Mouse (Mus musculus): ENCODE results near the gene Prrg2. TPM values are rescaled to one million over a fixed set of nuclear protein-coding genes. Genes with fewer than 3 reads are reported as not detected.
"Not testable (repeated sequence)": the region's sequence is repeated elsewhere in the genome, so short reads cannot be mapped to it uniquely, and the experiment has no call there.

The Prrg2 gene
- polyA plus RNA-seq, 1 experiment from 2014 or later = 29.5 TPM

- ATAC-seq = peak; percentile 55; the same call in 1 of the 2 replicates
- WGBS = 66% methylated on average over 7 of the region's 7 CpGs
- Histone ChIP-seq H3K4me1 (replicated peaks) (no peaks in the 10 kb centered on the region), H3K9ac (no peak overlapping the region), H3K36me3 (peaks cover 72% of the 10 kb centered on the region), H3K27me3 (replicated peaks) (no peaks in the 10 kb centered on the region), H3K9me3 (no peaks in the 10 kb centered on the region), H3K4me2 (replicated peaks) (no peak overlapping the region), H3K27ac (no peak overlapping the region), H3K4me3 (replicated peaks) (no peak overlapping the region)
Observed at GRCm38 (mm10) chr7:45037720-45038361, 24.6 kb downstream of the Prrg2 start.

DNA sequence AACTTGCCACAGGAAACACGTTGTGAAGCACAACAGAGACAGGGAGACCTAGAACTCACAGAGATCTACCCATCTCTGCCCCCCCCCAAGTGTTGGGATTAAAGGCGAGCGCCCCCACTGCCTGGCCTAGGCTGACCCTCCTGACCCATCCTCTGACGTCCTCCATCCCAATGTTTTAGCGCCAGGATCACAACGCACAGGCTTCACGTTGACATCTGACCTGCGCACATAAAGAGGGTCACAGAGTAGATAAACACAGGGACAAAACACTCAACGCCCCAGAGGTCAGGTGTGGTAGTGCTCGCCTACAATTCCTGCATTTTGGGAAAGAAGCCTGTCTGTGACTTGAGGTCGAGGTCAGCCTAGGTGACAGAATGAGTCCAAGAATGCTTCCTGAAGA lies 25.8 kb downstream of the Prrg2 start:
- ATAC-seq = no peak
- Histone ChIP-seq H3K27me3 (replicated peaks) (no peaks in the 10 kb centered on the region), H3K4me2 (replicated peaks) (no peak overlapping the region), H3K9ac (no peak overlapping the region), H3K9me3 (no peaks in the 10 kb centered on the region), H3K36me3 (peaks cover 67% of the 10 kb centered on the region), H3K27ac (no peak overlapping the region), H3K4me3 (replicated peaks) (no peak overlapping the region), H3K4me1 (replicated peaks) (no peaks in the 10 kb centered on the region)
- WGBS = 80% methylated on average over 11 of the region's 11 CpGs

DNA sequence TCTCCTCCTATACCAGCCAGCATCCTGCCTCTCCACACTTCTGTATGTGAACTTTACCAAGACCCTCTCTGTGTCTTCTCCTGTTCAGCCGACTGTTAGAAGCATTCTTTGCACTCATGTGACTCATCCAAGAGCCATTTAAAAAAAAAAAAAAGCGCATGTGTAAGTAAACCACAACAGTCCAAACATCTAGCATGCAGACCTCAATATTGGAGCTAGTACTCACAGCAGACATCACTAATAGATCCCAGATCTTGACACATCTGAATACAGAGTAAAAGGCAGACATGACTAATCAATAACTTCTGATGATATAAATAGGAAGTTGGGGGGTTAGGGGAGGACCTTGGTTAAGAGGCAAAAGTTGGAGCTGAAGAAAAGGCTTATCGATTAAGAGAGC lies 26.8 kb downstream of the Prrg2 start:
- Histone ChIP-seq H3K36me3 (peaks cover 64% of the 10 kb centered on the region), H3K4me1 (replicated peaks) (no peaks in the 10 kb centered on the region), H3K27ac (no peak overlapping the region), H3K27me3 (replicated peaks) (no peaks in the 10 kb centered on the region), H3K9me3 (no peaks in the 10 kb centered on the region), H3K9ac (no peak overlapping the region), H3K4me3 (replicated peaks) (no peak overlapping the region), H3K4me2 (replicated peaks) (no peak overlapping the region)
- ATAC-seq = no peak
- 83% methylated on average over 3 of the region's 3 CpGs for WGBS

DNA sequence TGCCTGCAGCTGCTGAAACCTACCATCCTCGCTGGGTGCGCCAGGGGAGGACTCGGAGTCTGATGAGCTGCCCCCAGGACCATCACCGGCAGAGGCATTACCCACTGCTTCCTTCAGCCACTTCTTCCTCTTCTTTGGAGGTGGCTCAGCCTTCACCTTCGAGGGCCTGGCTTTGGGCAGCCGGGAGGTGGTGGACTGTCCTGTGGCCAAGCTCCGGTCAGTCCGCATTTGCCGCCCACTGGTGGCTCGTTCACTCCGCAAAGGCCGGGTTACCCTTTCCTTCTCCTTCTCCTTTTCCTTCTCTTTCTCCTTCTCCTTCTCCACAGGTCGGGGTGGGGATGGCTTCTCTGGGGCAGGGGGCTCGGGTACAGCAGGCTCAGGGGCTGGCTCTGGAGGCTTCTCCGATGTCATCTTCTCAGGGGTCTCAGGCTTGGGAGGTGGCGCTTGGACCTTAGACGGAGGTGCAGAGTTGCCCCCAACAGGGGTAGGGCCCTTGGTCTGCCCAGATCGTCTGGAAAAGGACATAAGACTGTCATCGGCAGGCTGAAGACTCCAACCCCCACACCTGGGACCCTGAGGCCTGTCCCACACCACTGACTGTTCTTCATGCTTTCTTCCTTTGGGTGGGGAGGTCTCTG lies 28.6 kb downstream of the Prrg2 start:
- WGBS = 92% methylated on average over 19 of the region's 19 CpGs
- H3K36me3 ChIP-seq = peaks cover 61% of the 10 kb centered on the region
- no peak overlapping the region for H3K4me2 ChIP-seq (replicated peaks)

GRCm38 (mm10) chr7:45030857-45031256 lies 31.6 kb downstream of the Prrg2 start:
- no peak overlapping the region for H3K4me2 ChIP-seq (replicated peaks)
- 96% methylated on average over 8 of the region's 8 CpGs for WGBS
- peaks cover 62% of the 10 kb centered on the region for H3K36me3 ChIP-seq
- no peak for ATAC-seq
- H3K9me3 ChIP-seq = no peaks in the 10 kb centered on the region
- no peak overlapping the region for H3K4me3 ChIP-seq (replicated peaks)
- no peak overlapping the region for H3K9ac ChIP-seq
- no peaks in the 10 kb centered on the region for H3K27me3 ChIP-seq (replicated peaks)
- no peak overlapping the region for H3K27ac ChIP-seq
- H3K4me1 ChIP-seq (replicated peaks) = no peaks in the 10 kb centered on the region

More for the DNA sequence above, 28.6 kb downstream of the Prrg2 start:
- H3K4me3 ChIP-seq (replicated peaks) = no peak overlapping the region
- H3K27me3 ChIP-seq (replicated peaks) = no peaks in the 10 kb centered on the region
- no peaks in the 10 kb centered on the region for H3K4me1 ChIP-seq (replicated peaks)
- no peak overlapping the region for H3K9ac ChIP-seq
- no peak for ATAC-seq
- no peak overlapping the region for H3K27ac ChIP-seq
- no peaks in the 10 kb centered on the region for H3K9me3 ChIP-seq

DNA sequence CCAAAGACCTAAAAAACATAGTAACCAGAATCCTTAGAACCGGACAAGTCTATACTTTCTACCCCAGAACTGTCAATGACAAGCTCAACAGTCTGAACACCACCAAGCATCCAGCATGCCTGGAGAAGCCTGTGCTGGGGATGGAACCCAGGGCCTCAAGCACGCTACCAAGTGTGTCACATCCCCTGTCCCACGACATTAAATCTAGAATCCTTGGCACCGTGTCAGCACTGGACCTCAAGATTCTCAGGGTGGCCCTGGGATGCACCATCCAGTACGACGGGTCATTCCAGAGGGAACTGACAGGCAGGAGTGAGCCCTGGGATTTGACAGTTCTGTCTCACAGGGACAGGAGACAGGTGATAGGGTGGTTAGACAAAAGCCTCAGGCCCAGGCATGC lies 32.5 kb downstream of the Prrg2 start:
- H3K4me2 ChIP-seq (replicated peaks) = no peak overlapping the region
- H3K4me1 ChIP-seq (replicated peaks) = no peaks in the 10 kb centered on the region
- no peaks in the 10 kb centered on the region for H3K27me3 ChIP-seq (replicated peaks)
- H3K9me3 ChIP-seq = no peaks in the 10 kb centered on the region
- no peak overlapping the region for H3K27ac ChIP-seq
- WGBS = 93% methylated on average over 6 of the region's 6 CpGs
- H3K36me3 ChIP-seq = peaks cover 58% of the 10 kb centered on the region
- H3K9ac ChIP-seq = no peak overlapping the region
- no peak overlapping the region for H3K4me3 ChIP-seq (replicated peaks)
- no peak for ATAC-seq

DNA sequence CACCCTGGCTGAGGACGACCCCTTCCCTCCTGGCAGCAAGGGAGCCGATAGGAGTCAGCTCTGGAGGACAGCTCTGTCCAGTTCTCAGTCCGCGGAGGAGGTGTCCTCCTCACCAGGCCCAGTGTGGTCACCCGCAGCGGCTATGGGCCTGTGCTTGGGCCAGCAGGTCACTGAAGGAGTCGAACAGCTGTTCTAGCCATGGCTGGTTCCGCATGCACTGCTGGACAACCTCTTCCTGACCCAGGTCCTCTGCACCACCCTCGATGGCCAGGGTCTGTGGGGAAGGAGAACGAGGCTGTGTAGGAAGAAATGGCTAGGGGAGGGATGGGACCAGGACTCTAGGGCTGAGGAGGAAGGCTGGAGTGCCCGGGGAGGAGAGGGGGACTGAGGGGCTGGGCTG lies 34.1 kb downstream of the Prrg2 start:
- Histone ChIP-seq H3K36me3 (peaks cover 41% of the 10 kb centered on the region), H3K4me3 (replicated peaks) (no peak overlapping the region), H3K4me2 (replicated peaks) (no peak overlapping the region), H3K27ac (no peak overlapping the region), H3K9ac (no peak overlapping the region), H3K9me3 (no peaks in the 10 kb centered on the region), H3K4me1 (replicated peaks) (0 out of 2 replicates have a peak, but pooled peaks cover 2% of the 10 kb centered on the region), H3K27me3 (replicated peaks) (no peaks in the 10 kb centered on the region)
- ATAC-seq = no peak
- 90% methylated on average over 11 of the region's 11 CpGs for WGBS

DNA sequence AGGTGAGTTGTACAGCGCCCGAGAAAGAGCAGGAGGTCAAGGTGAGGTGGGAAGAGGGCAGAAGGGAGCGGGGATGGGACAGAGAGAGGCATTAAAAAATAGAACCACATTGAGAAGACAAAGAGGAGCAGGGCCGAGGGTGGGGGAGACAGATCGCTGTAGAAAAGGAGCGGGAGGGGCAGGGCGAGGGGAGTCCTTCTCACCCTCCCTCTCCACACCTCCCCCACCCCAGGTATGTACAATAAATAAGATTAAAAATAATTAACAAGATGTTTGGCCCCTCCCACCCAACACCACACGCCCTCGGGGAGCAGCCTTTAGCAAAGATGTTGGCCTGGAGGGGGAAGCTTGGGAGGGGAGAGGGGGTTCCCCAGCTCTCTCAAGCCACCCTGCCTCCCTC lies 34.7 kb downstream of the Prrg2 start:
- no peak for ATAC-seq
- Histone ChIP-seq H3K27me3 (replicated peaks) (no peaks in the 10 kb centered on the region), H3K27ac (no peak overlapping the region), H3K36me3 (peaks cover 37% of the 10 kb centered on the region), H3K4me2 (replicated peaks) (no peak overlapping the region), H3K4me1 (replicated peaks) (0 out of 2 replicates have a peak, but pooled peaks cover 2% of the 10 kb centered on the region), H3K4me3 (replicated peaks) (no peak overlapping the region), H3K9me3 (no peaks in the 10 kb centered on the region), H3K9ac (no peak overlapping the region)
- WGBS = 78% methylated on average over 9 of the region's 9 CpGs

- H3K4me3 ChIP-seq (replicated peaks) = no peak overlapping the region
- H3K27me3 ChIP-seq (replicated peaks) = no peaks in the 10 kb centered on the region
- H3K9me3 ChIP-seq = no peaks in the 10 kb centered on the region
- no peak overlapping the region for H3K9ac ChIP-seq
- no peak for ATAC-seq
- H3K36me3 ChIP-seq = peaks cover 31% of the 10 kb centered on the region
- no peak overlapping the region for H3K27ac ChIP-seq
- H3K4me1 ChIP-seq (replicated peaks) = 0 out of 2 replicates have a peak, but pooled peaks cover 2% of the 10 kb centered on the region
- H3K4me2 ChIP-seq (replicated peaks) = no peak overlapping the region
- 71% methylated on average over 2 of the region's 2 CpGs for WGBS
Observed at GRCm38 (mm10) chr7:45026256-45026655, 36.2 kb downstream of the Prrg2 start.

DNA sequence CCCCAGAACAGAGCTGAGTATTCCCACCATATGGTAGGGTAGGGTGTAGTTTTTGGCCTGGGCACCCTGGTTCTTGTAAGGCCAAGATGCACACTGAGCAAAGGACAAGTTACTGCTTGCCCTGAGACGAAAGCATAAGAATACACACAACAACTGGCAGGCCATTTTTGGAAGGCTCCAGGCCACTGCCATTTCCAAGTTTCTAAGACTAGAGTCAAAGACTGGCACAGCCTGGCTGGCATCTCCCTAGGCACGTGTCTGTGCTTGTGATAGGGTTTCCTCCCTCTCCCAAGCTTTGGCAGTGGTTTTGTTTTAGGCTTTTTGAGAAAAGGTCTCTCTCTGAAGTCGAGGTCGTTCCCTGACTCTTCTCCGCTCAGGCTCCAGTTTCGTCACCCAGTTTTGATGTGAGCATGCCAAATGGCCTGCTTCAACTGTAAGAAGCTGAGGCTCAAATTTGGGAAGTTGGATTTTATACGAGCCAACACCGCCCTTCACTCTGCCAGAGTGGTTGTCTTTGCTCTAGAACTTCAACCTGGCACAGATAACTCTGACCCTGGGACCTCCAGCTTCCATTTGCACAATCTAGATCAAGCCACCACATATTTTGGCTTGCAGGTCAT lies 36.8 kb downstream of the Prrg2 start:
- WGBS = 74% methylated on average over 8 of the region's 8 CpGs
- H3K4me1 ChIP-seq (replicated peaks) = 0 out of 2 replicates have a peak, but pooled peaks cover 2% of the 10 kb centered on the region

DNA sequence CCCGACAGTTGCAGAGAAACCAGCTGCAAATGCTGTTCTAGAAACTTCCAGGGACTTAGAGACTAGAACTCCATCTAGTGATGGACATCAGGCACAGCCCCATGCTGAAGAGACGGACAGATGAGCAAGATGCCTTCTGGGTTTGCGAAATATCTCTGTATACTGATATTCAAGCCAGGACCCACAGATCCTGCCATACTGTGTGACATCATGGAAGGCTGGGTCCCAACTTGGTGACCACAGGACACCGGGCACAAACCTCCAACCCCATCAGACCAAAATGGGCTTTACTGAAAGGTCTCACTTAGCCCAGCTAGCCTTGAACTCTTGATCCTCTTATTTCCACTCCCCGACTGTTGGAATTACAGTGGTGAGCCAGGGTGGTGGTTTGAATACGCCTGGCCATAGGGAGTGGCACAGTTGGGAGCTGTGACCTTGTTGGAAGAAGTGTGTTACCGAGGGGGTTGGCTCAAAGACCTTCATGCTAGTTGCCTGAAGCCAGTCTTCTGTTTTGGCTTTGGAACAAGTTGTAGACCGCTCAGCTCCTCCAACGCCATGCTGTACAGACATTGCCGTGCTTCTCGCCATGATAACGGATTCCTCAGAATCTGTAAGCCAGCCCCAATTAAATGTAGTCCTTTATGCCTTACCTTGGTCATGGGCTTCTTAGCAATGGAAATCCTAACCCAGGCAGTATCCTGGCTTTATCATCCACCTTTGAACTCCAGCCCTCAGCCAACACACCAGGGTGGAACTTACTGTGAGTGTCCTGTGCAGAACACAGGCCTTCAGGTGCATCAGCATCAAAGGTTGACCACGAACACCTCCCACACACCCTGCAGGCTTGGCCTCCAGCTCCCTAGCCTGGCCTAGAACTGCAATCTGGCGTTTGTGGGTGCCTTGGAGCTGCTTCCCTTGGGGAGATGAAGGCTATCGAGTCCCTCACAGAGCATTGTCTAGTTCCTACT lies 37.9 kb downstream of the Prrg2 start:
- 85% methylated on average over 15 of the region's 15 CpGs for WGBS
- H3K27ac ChIP-seq = no peak overlapping the region
- no peak overlapping the region for H3K4me2 ChIP-seq (replicated peaks)
- no peaks in the 10 kb centered on the region for H3K9me3 ChIP-seq
- H3K9ac ChIP-seq = 0 out of 2 replicates have a peak overlapping the region, but pooled peaks have one; percentile 8
- ATAC-seq = no peak
- H3K27me3 ChIP-seq (replicated peaks) = no peaks in the 10 kb centered on the region
- no peak overlapping the region for H3K4me3 ChIP-seq (replicated peaks)
- peaks cover 16% of the 10 kb centered on the region; the same call in 1 of the 2 replicates for H3K36me3 ChIP-seq
- peaks cover 4% of the 10 kb centered on the region; the same call in 1 of the 2 replicates for H3K4me1 ChIP-seq (replicated peaks)

More for the DNA sequence above, 36.8 kb downstream of the Prrg2 start:
- Histone ChIP-seq H3K4me3 (replicated peaks) (no peak overlapping the region), H3K9ac (no peak overlapping the region), H3K36me3 (peaks cover 26% of the 10 kb centered on the region), H3K27ac (no peak overlapping the region), H3K4me2 (replicated peaks) (no peak overlapping the region), H3K27me3 (replicated peaks) (no peaks in the 10 kb centered on the region), H3K9me3 (no peaks in the 10 kb centered on the region)
- no peak for ATAC-seq

GRCm38 (mm10) chr7:45023711-45024110 lies 38.8 kb downstream of the Prrg2 start:
- not testable (repeated sequence) for H3K4me1 ChIP-seq (replicated peaks); H3K4me3 ChIP-seq (replicated peaks); H3K4me2 ChIP-seq (replicated peaks); H3K9me3 ChIP-seq; ATAC-seq; H3K27ac ChIP-seq; H3K9ac ChIP-seq; H3K27me3 ChIP-seq (replicated peaks)
- peaks cover 11% of the 10 kb centered on the region; the same call in 1 of the 2 replicates for H3K36me3 ChIP-seq
- WGBS = 80% methylated on average over 5 of the region's 5 CpGs
